Mouse (Mus musculus) cerebellum, adult (tissue): ENCODE data around the gene Hypk.
"Not testable (repeated sequence)": the region's sequence is repeated elsewhere in the genome, so short reads cannot be mapped to it uniquely, and the experiment has no call there.

Experiments
- ATAC-seq: cut with Nextera tagmentation; 2 replicates; pipeline ENCODE4 v1.9.2; 2017; ENCODE audit warnings: mild to moderate bottlenecking, moderate library complexity, mixed read lengths; ENCODE audit not compliant: insufficient number of reproducible peaks, low FRiP score, low TSS enrichment

The Hypk gene

DNA sequence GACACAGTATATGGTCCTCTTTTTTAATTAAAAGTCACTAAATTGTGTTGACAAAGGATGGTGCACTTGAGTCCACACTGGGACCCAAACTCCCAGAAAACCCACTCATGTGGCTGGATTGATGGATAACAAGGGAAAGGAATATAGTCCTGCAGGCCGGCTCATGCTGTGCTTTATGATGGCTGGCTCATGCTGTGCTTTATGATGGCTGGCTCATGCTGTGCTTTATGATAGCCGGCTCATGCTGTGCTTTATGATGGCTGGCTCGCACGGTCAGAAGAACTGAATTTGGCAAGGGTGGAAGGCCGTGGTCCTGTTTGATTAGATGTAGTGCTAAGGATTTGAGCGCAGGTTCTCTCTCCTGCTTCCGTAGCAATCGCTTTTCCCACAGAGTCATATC lies 30.5 kb downstream of the Hypk start:
- no peak for ATAC-seq

DNA sequence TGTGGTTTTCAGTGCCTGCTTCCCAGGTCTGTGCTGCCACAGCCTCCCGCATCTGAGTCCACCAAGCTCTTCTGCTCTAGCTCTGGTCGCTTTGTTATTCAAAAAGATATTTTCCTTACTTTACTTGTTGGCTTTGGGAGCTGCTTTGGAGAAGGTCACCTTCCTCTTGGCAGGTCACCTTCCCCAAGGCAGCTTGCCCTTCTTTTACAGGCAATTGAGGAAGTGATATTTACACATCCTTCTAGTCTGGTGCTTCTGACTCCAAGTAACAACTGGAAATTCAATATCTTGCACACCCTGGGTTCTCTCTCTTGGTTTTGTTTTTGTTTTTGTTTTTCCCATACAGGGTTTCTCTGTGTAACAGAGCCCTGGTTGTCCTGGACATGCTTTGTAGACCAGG lies 31.3 kb downstream of the Hypk start:
- not testable (repeated sequence) for ATAC-seq

DNA sequence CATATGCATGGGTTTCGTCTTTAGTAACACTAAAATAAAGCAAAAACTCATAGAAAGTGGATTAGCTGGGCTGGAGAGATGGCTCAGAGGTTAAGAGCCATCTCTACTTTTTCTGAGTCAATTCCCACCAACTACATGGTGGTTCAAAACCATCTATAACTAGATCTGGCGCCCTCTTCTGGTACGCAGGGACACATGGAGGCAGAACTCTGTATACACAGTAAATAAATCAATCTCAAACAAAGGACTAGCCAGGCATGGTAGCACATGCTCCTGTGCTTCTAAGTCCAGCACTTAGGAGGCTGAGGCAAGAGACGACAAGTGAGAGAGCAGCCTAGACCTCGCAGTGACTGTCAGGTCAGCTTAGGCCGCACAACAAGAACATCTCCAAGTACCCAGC lies 48.5 kb downstream of the Hypk start:
- ATAC-seq, result not testable (repeated sequence)

DNA sequence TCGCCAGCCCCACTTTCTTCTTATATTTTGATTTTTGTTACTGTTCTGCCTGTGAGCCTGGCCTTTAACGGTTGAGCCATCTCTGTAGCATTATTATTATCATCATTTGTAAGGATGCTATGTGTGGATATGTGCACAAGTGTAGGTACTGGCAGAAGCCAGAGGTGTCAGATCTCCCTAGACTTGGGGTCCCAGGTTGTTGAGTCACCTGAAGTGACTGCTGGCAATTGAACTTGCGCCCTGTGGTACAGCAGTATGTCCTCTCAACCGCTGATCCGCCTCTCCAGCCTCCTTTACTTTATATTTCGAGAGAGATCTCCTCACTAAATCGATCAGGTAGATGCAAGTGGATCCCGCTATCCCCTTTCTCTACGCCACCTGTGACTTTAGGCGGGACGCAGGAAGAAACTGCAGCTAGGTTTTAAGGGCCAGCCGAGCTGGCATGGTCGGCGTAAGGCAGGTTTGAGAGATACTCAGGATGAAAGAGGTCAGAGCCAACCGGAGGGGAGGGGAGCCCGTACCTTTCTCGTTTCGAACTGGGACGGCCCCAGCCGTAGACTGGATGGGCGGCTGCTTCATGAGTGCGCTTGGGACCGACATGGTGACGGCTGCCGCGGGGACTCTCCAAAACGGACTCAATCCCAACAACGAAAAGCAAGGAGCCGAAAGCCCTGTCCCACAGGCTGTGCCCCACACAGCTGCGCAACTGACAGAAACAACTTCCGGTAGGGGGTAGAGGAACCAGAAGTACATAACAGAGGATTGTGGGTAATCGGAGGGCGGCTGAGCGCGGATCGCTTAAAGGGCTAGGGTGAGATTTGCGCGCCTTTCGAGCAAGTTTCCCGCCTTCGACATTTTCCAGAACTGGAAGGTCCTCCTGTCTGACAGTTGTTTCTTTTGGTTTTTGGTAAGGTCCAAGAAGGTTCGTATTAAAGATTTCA lies 53.1 kb downstream of the Hypk start, which contains the start of the genes Mfap1a and Wdr76:
Gene Mfap1a, minus strand, starts transcription at position 724 of the 941 bp plus-strand sequence.
Gene Wdr76, plus strand, starts transcription at position 782 of the 941 bp plus-strand sequence.
- peak; percentile 91 for ATAC-seq

- ATAC-seq, result no peak
Observed at GRCm38 (mm10) chr2:121507173-121507950, 54.3 kb downstream of the Hypk start.

- ATAC-seq, result no peak
Observed at GRCm38 (mm10) chr2:121507951-121508330, 54.9 kb downstream of the Hypk start.
